23 mouse cellular contexts compared by ENCODE assay signal in genomic region chr11:88636934-88637333, GRCm38 (mm10).
DNase-seq lines count a peak whose midpoint lies in the region; ATAC-seq and TF ChIP-seq lines count a peak whose summit lies in the region.
"Had no signal": no experiment of that assay in that cellular context is flagged by ENCODE, and none has a peak within 500 bp of the region (broad histone marks: within the 10 kb centered on the region; RNA-seq: fewer than 3 reads in every experiment).

No protein-coding gene starts in this region.

- no peak for TF ChIP-seq CTCF in kidney, adult 2 months (conservative IDR thresholded peaks at IDR 0.05; ENCODE audit: insufficient read depth, insufficient read length, low read depth, low read length)
- no peak for TF ChIP-seq CTCF in layer of hippocampus, adult 2 months (conservative IDR thresholded peaks at IDR 0.05)
- no peak for TF ChIP-seq CTCF in midbrain, postnatal 0 days (IDR thresholded peaks at IDR 0.05)

- no peaks in the 10 kb centered on the region for H3K9me3 ChIP-seq in midbrain, postnatal 0 days (ENCODE audit: low read length)
- no peaks in the 10 kb centered on the region for H3K9me3 ChIP-seq in midbrain, embryonic 10.5 days (replicated peaks)
- H3K9me3 ChIP-seq in neural tube, embryonic 15.5 days (replicated peaks) = no peaks in the 10 kb centered on the region
- H3K9me3 ChIP-seq: forebrain, embryonic 10.5 days; G1E; hindbrain, embryonic 12.5 days had no signal

- no peak overlapping the region for H3K4me3 ChIP-seq in kidney, adult 2 months (ENCODE audit: insufficient read depth, low read depth, low read length)
- no peak overlapping the region for H3K4me3 ChIP-seq in layer of hippocampus, adult 2 months
- H3K4me3 ChIP-seq in midbrain, postnatal 0 days (ENCODE audit: low read depth, low read length) = no peak overlapping the region
- H3K4me3 ChIP-seq in midbrain, embryonic 10.5 days = no peak overlapping the region
- no peak overlapping the region for H3K4me3 ChIP-seq in neural tube, embryonic 15.5 days (replicated peaks)
- H3K4me3 ChIP-seq: forebrain, embryonic 10.5 days; gastrocnemius, adult 2 months; hindbrain, embryonic 12.5 days had no signal

- no peak for TF ChIP-seq POLR2A in kidney, adult 2 months (IDR thresholded peaks at IDR 0.05; ENCODE audit: low read depth, low read length)

- H3K27ac ChIP-seq in kidney, adult 2 months (ENCODE audit: insufficient read depth, low read depth, low read length) = peak overlapping the region; percentile 26; the same call in 1 of the 2 replicates
- peak overlapping the region; percentile 68; the same call in 1 of the 2 replicates for H3K27ac ChIP-seq in layer of hippocampus, adult 2 months
- 0 out of 2 replicates have a peak overlapping the region, but pooled peaks have one; percentile 3 for H3K27ac ChIP-seq in midbrain, postnatal 0 days (ENCODE audit: low read depth, low read length)
- H3K27ac ChIP-seq in midbrain, embryonic 10.5 days (replicated peaks) = no peak overlapping the region
- H3K27ac ChIP-seq in neural tube, embryonic 15.5 days (replicated peaks) = no peak overlapping the region
- H3K27ac ChIP-seq: gastrocnemius, adult 2 months had no signal

- 68% methylated on average over 6 of the region's 6 CpGs for WGBS in kidney, adult 2 months
- WGBS in midbrain, postnatal 0 days = 78% methylated on average over 6 of the region's 6 CpGs
- 93% methylated on average over 6 of the region's 6 CpGs for WGBS in midbrain, embryonic 10.5 days
- 51% methylated on average over 6 of the region's 6 CpGs for WGBS in neural tube, embryonic 15.5 days

- ATAC-seq in midbrain, postnatal 0 days (ENCODE audit: low FRiP score) = no peak
- ATAC-seq in neural tube, embryonic 15.5 days (ENCODE audit: low FRiP score) = peak; percentile 54; the same call in 1 of the 2 replicates
- ATAC-seq: forebrain, embryonic 14.5 days; forebrain, postnatal 0 days; Patski had no signal

- no peaks in the 10 kb centered on the region; the same call in 1 of the 2 replicates for H3K36me3 ChIP-seq in kidney, adult 2 months (ENCODE audit: control insufficient read depth, insufficient read depth, low read length)
- H3K36me3 ChIP-seq in midbrain, postnatal 0 days (ENCODE audit: insufficient read depth, low read length) = no peaks in the 10 kb centered on the region
- peaks cover 85% of the 10 kb centered on the region for H3K36me3 ChIP-seq in midbrain, embryonic 10.5 days
- no peaks in the 10 kb centered on the region for H3K36me3 ChIP-seq in neural tube, embryonic 15.5 days

- no peaks in the 10 kb centered on the region for H3K27me3 ChIP-seq in kidney, adult 2 months (replicated peaks; ENCODE audit: control insufficient read depth, insufficient read depth, low read length)
- H3K27me3 ChIP-seq in midbrain, postnatal 0 days (ENCODE audit: insufficient read depth, low read length) = no peaks in the 10 kb centered on the region
- H3K27me3 ChIP-seq in midbrain, embryonic 10.5 days (ENCODE audit: low read depth, poor library complexity, severe bottlenecking) = no peaks in the 10 kb centered on the region
- no peaks in the 10 kb centered on the region for H3K27me3 ChIP-seq in neural tube, embryonic 15.5 days (replicated peaks)
- H3K27me3 ChIP-seq: CH12.LX; hindbrain, embryonic 12.5 days; Patski had no signal

- H3K9ac ChIP-seq in midbrain, postnatal 0 days (replicated peaks; ENCODE audit: low read length, poor library complexity, severe bottlenecking) = no peak overlapping the region
- no peak overlapping the region for H3K9ac ChIP-seq in neural tube, embryonic 15.5 days (replicated peaks)
- H3K9ac ChIP-seq: forebrain, postnatal 0 days; hindbrain, embryonic 12.5 days had no signal

- H3K4me1 ChIP-seq in kidney, adult 2 months (ENCODE audit: control insufficient read depth, insufficient read depth, low read length) = peaks cover 28% of the 10 kb centered on the region
- peaks cover 5% of the 10 kb centered on the region; the same call in 1 of the 2 replicates for H3K4me1 ChIP-seq in midbrain, postnatal 0 days (ENCODE audit: insufficient read depth, low read length)
- peaks cover 62% of the 10 kb centered on the region for H3K4me1 ChIP-seq in midbrain, embryonic 10.5 days
- peaks cover 44% of the 10 kb centered on the region for H3K4me1 ChIP-seq in neural tube, embryonic 15.5 days

- no peak overlapping the region for H3K4me2 ChIP-seq in midbrain, postnatal 0 days (ENCODE audit: low read depth, low read length, poor library complexity, severe bottlenecking)
- no peak overlapping the region for H3K4me2 ChIP-seq in neural tube, embryonic 15.5 days
- H3K4me2 ChIP-seq: heart, embryonic 11.5 days; hindbrain, embryonic 12.5 days had no signal

- no peak for DNase-seq in kidney, adult 2 months
- DNase-seq in kidney, postnatal 25 days = no peak
- DNase-seq in layer of hippocampus, adult 2 months (ENCODE audit: low spot score in 2 of 2) = no peak
- no peak for DNase-seq in layer of hippocampus, adult 18-20 months (ENCODE audit: low spot score in 2 of 2)
- no peak for DNase-seq in midbrain, postnatal 0 days (ENCODE audit: low spot score)
- DNase-seq in midbrain, embryonic 10.5 days (ENCODE audit: low spot score) = no peak
- DNase-seq: adrenal gland, postnatal 10 days; adrenal gland, postnatal 36 days; B cell, adult 2 months; cerebellum, adult 9-10 months; cerebellum, postnatal 14 days; forebrain, postnatal 0 days; gastrocnemius, adult 2 months; gastrocnemius, postnatal 14 days; heart, adult 11 months had no signal

Comparison
In these comparisons a context has a peak if more than half of its experiments do, and no peak if none do; other contexts are left out.
1. H3K27ac ChIP-seq: peak in kidney, adult 2 months (single experiment), layer of hippocampus, adult 2 months (single experiment) and midbrain, postnatal 0 days (single experiment); none in midbrain, embryonic 10.5 days (single experiment) and neural tube, embryonic 15.5 days (single experiment).